Mouse (Mus musculus) C2C12 (cell line): Measurements from ENCODE around the gene Pik3cg.

Experiments used
- CEBPB ChIP-seq: IDR thresholded peaks from one replicate; pipeline ENCODE4 v1.6.1; 2011; ENCODE audit warnings: low read depth, mild to moderate bottlenecking, control low read depth, moderate library complexity
- CTCF ChIP-seq: IDR thresholded peaks from one replicate; pipeline ENCODE4 v1.5.1; 2011; ENCODE audit not compliant: control insufficient read depth, insufficient read depth, insufficient read length
- FOSL1 ChIP-seq: IDR thresholded peaks from one replicate; pipeline ENCODE4 v1.8.0; 2011; ENCODE audit warnings: mild to moderate bottlenecking, low read length; ENCODE audit not compliant: poor library complexity, insufficient read depth, severe bottlenecking
- MAX ChIP-seq: IDR thresholded peaks from one replicate; pipeline ENCODE4 v1.6.1; 2011; ENCODE audit warnings: mild to moderate bottlenecking, control low read depth
- MYOD1 ChIP-seq: IDR thresholded peaks from one replicate; pipeline ENCODE4 v1.6.1; 2011; ENCODE audit warnings: low read depth; ENCODE audit not compliant: control insufficient read depth, insufficient read length
- MYOG ChIP-seq: IDR thresholded peaks from one replicate; pipeline ENCODE4 v1.6.1; 2011; ENCODE audit not compliant: control insufficient read depth, insufficient read length; ENCODE audit errors: extremely low read depth
- USF1 ChIP-seq: IDR thresholded peaks from one replicate; pipeline ENCODE4 v1.6.1; 2011; ENCODE audit warnings: low read depth, mild to moderate bottlenecking, control low read depth, moderate library complexity

- TF ChIP-seq CTCF (no peak), USF1 (no peak), MYOG (no peak), CEBPB (no peak), MYOD1 (no peak), MAX (no peak), FOSL1 (no peak)
Measured at GRCm38 (mm10) chr12:32138362-32138761, 70.1 kb downstream of the Pik3cg start.
